Mouse (Mus musculus) stomach, postnatal 0 days (tissue): ENCODE data around the gene Adam22. TPM values are rescaled to one million over a fixed set of nuclear protein-coding genes. Genes with fewer than 3 reads are reported as not detected.

Experiments
- ATAC-seq: fragments of 200-750 bp; cut with Nextera tagmentation; 2 replicates; pipeline ENCODE4 v1.8.0; 2017; ENCODE audit not compliant: low FRiP score, low TSS enrichment
- DNase-seq: peaks from one replicate; pipeline ENCODE4 v3.0.0-alpha.2; 2016; ENCODE audit warnings: low spot score
- H3K27ac ChIP-seq: fragments of 300-500 bp; sonication (generic); replicated peaks from 2 replicates; pipeline ENCODE4 v1.5.1; 2014; ENCODE audit warnings: mild to moderate bottlenecking, control low read depth
- H3K27me3 ChIP-seq: fragments of 300-500 bp; sonication (generic); 2 replicates; pipeline ENCODE4 v1.6.1; 2014; ENCODE audit warnings: low read length; ENCODE audit not compliant: control insufficient read depth, insufficient read depth
- H3K36me3 ChIP-seq: fragments of 300-500 bp; sonication (generic); 2 replicates; pipeline ENCODE4 v1.6.1; 2014; ENCODE audit warnings: low read length, mixed read lengths; ENCODE audit not compliant: control insufficient read depth, insufficient read depth
- H3K4me1 ChIP-seq: fragments of 300-500 bp; sonication (generic); replicated peaks from 2 replicates; pipeline ENCODE4 v1.6.1; 2014; ENCODE audit warnings: antibody characterized with exemption; ENCODE audit not compliant: control insufficient read depth, insufficient read depth
- H3K4me2 ChIP-seq: fragments of 300-500 bp; sonication (generic); replicated peaks from 2 replicates; pipeline ENCODE4 v1.6.1; 2014; ENCODE audit warnings: low read depth, mild to moderate bottlenecking, control low read depth, moderate library complexity
- H3K4me3 ChIP-seq: fragments of 300-500 bp; sonication (generic); 2 replicates; pipeline ENCODE4 v1.5.1; 2014; ENCODE audit warnings: low read depth, low read length, control low read depth
- H3K9ac ChIP-seq: fragments of 300-500 bp; sonication (generic); 2 replicates; pipeline ENCODE4 v1.6.1; 2014; ENCODE audit warnings: mild to moderate bottlenecking, low read length, control low read depth, mixed read lengths
- H3K9me3 ChIP-seq: fragments of 300-500 bp; sonication (generic); 2 replicates; pipeline ENCODE4 v1.6.1; 2016; ENCODE audit warnings: low read length; ENCODE audit not compliant: control insufficient read depth
- CTCF ChIP-seq: IDR thresholded peaks from 2 replicates; pipeline ENCODE4 v1.5.1; 2016; ENCODE audit warnings: antibody characterized with exemption, low read depth, mild to moderate bottlenecking, moderate library complexity
- EP300 ChIP-seq: optimal IDR thresholded peaks from 2 replicates; pipeline ENCODE3; 2016; ENCODE audit warnings: antibody characterized with exemption
- WGBS: fragments of 180-500 bp; shearing (Covaris S2); extraction: QIAGEN DNeasy Blood & Tissue Kit; methylation state at CpG from one replicate; pipeline ENCODE4 v1.1.7; 2014; 5-methylcytosine and 5-hydroxymethylcytosine counted together
- polyA plus RNA-seq: library from polyadenylated mRNA; unstranded; fragments of >200 nt; fragmentation: Nextera tagmentation; extraction: Ambion mirVana; gene quantifications from 2 replicates; pipeline ENCODE4 v1.2.1, GENCODE M21; 2015

Adam22 gene
- polyA plus RNA-seq, 1 experiment from 2014 or later: 2.5 TPM

GRCm38 (mm10) chr5:8366771-8367613 lies 968 bp downstream of the Adam22 start:
- H3K9me3 ChIP-seq: no peaks in the 10 kb centered on the region
- 6% methylated on average over 24 of the region's 25 CpGs for WGBS
- ATAC-seq (peak; percentile 34; the same call in 1 of the 2 replicates), DNase-seq (peak; percentile 17)
- no peaks in the 10 kb centered on the region for H3K4me1 ChIP-seq
- peak overlapping the region; percentile 60 for H3K4me3 ChIP-seq
- no peaks in the 10 kb centered on the region for H3K36me3 ChIP-seq
- TF ChIP-seq EP300 (no peak), CTCF (no peak)
- H3K27me3 ChIP-seq: no peaks in the 10 kb centered on the region
- H3K4me2 ChIP-seq: peak overlapping the region; percentile 93
- no peak overlapping the region for H3K27ac ChIP-seq
- H3K9ac ChIP-seq: no peak overlapping the region

GRCm38 (mm10) chr5:8362361-8362760 lies 5.6 kb downstream of the Adam22 start:
- Histone ChIP-seq H3K36me3 (no peaks in the 10 kb centered on the region), H3K9me3 (no peaks in the 10 kb centered on the region), H3K9ac (no peak overlapping the region), H3K4me2 (no peak overlapping the region), H3K4me1 (no peaks in the 10 kb centered on the region), H3K27ac (no peak overlapping the region), H3K27me3 (no peaks in the 10 kb centered on the region), H3K4me3 (no peak overlapping the region)
- TF ChIP-seq CTCF (peak; percentile 49), EP300 (no peak)
- 37% methylated on average over 1 of the region's 1 CpGs for WGBS
- ATAC-seq (no peak), DNase-seq (no peak)

GRCm38 (mm10) chr5:8357677-8358076 lies 10.3 kb downstream of the Adam22 start:
- Histone ChIP-seq H3K36me3 (no peaks in the 10 kb centered on the region), H3K27ac (no peak overlapping the region), H3K4me1 (no peaks in the 10 kb centered on the region), H3K4me2 (no peak overlapping the region), H3K9me3 (no peaks in the 10 kb centered on the region), H3K27me3 (no peaks in the 10 kb centered on the region), H3K9ac (no peak overlapping the region), H3K4me3 (no peak overlapping the region)
- 59% methylated on average over 8 of the region's 8 CpGs for WGBS
- TF ChIP-seq EP300 (no peak), CTCF (no peak)
- DNase-seq (no peak), ATAC-seq (no peak)

GRCm38 (mm10) chr5:8356885-8357651 lies 10.9 kb downstream of the Adam22 start:
- no peak overlapping the region for H3K27ac ChIP-seq
- no peaks in the 10 kb centered on the region for H3K36me3 ChIP-seq
- H3K9me3 ChIP-seq: no peaks in the 10 kb centered on the region
- H3K4me1 ChIP-seq: no peaks in the 10 kb centered on the region
- 31% methylated on average over 13 of the region's 13 CpGs for WGBS
- H3K9ac ChIP-seq: no peak overlapping the region
- no peak for TF ChIP-seq CTCF
- no peak for TF ChIP-seq EP300
- ATAC-seq: no peak
- DNase-seq: no peak
- no peaks in the 10 kb centered on the region for H3K27me3 ChIP-seq
- H3K4me2 ChIP-seq: no peak overlapping the region
- H3K4me3 ChIP-seq: no peak overlapping the region

GRCm38 (mm10) chr5:8356326-8356725 lies 11.6 kb downstream of the Adam22 start:
- Histone ChIP-seq H3K27me3 (no peaks in the 10 kb centered on the region), H3K4me1 (no peaks in the 10 kb centered on the region), H3K27ac (no peak overlapping the region), H3K36me3 (no peaks in the 10 kb centered on the region), H3K4me3 (no peak overlapping the region), H3K9ac (no peak overlapping the region), H3K4me2 (no peak overlapping the region), H3K9me3 (no peaks in the 10 kb centered on the region)
- 36% methylated on average over 2 of the region's 2 CpGs for WGBS
- no peak for TF ChIP-seq CTCF
- TF ChIP-seq EP300: no peak
- ATAC-seq (no peak), DNase-seq (no peak)

GRCm38 (mm10) chr5:8349557-8349956 lies 18.4 kb downstream of the Adam22 start:
- Histone ChIP-seq H3K4me3 (no peak overlapping the region), H3K27ac (no peak overlapping the region), H3K4me1 (no peaks in the 10 kb centered on the region), H3K36me3 (no peaks in the 10 kb centered on the region), H3K9me3 (no peaks in the 10 kb centered on the region), H3K4me2 (no peak overlapping the region), H3K27me3 (no peaks in the 10 kb centered on the region), H3K9ac (no peak overlapping the region)
- DNase-seq (no peak), ATAC-seq (no peak)
- TF ChIP-seq EP300: no peak
- no peak for TF ChIP-seq CTCF
- 62% methylated on average over 10 of the region's 10 CpGs for WGBS
